Mouse (Mus musculus): ENCODE results near the gene Rrp1b. TPM values are rescaled to one million over a fixed set of nuclear protein-coding genes. Genes with fewer than 3 reads are reported as not detected.

Rrp1b gene
- polyA plus RNA-seq, 1 experiment from 2014 or later, result 50.8 TPM

DNA sequence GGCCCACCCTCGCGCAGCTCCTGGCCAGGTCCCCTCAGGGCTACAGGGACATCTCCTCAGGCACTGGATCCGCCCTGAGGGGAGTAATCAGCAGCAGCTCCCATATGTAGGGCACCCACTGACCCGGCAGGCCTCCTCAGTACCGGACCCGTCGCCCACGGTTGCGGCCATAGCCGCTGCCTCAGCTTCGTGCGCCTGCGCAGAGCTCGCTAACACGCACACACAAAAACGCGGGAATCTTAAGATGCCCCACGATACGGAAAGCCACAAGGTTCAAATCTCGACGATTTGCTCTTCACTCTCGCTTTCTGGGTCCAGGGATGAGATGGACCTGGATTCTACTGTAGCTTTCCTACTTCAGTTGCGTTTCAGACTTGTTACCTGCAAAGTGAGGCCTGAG, 1.6 kb upstream of the Rrp1b start:
- Histone ChIP-seq H3K27ac (no peak overlapping the region), H3K9me3 (no peaks in the 10 kb centered on the region), H3K4me2 (no peak overlapping the region), H3K9ac (no peak overlapping the region), H3K4me3 (replicated peaks) (no peak overlapping the region), H3K27me3 (replicated peaks) (no peaks in the 10 kb centered on the region), H3K36me3 (no peaks in the 10 kb centered on the region), H3K4me1 (peaks cover 19% of the 10 kb centered on the region)
- no peak for ATAC-seq (ENCODE audit: insufficient read depth, low FRiP score, low read depth)
- WGBS, result 85% methylated on average over 23 of the region's 23 CpGs

GRCm38 (mm10) chr17:32036509-32037438, 874 bp downstream of the Rrp1b start:
- H3K4me1 ChIP-seq, result peaks cover 19% of the 10 kb centered on the region
- ATAC-seq (ENCODE audit: insufficient read depth, low FRiP score, low read depth), result peak; percentile 60
- under 1% methylated on average over 46 of the region's 46 CpGs for WGBS
- H3K36me3 ChIP-seq, result no peaks in the 10 kb centered on the region
- H3K27me3 ChIP-seq (replicated peaks), result no peaks in the 10 kb centered on the region
- H3K4me2 ChIP-seq, result peak overlapping the region; percentile 88
- no peaks in the 10 kb centered on the region for H3K9me3 ChIP-seq
- peak overlapping the region; percentile 75 for H3K27ac ChIP-seq
- peak overlapping the region; percentile 74 for H3K4me3 ChIP-seq (replicated peaks)
- H3K9ac ChIP-seq, result peak overlapping the region; percentile 73

DNA sequence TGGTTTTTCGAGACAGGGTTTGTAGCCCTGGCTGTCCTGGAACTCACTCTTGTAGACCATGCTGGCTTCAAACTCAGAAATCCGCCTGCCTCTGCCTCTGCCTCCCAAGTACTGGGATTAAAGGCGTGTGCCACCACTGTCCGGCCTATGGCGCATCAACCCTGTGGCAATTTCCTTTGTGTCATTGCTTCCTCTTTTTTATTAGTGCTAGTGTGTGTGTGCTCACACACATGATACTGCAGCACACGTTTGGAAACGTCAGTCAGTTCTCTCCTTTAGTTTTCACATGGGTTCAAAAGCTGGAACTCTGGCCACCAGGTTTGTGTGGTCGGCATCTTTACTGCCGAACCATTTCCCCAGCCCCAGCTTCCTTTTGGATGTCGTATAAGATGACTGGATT, 4.4 kb downstream of the Rrp1b start:
- no peak for ATAC-seq (ENCODE audit: insufficient read depth, low FRiP score, low read depth)
- WGBS, result 80% methylated on average over 10 of the region's 10 CpGs
- Histone ChIP-seq H3K27me3 (replicated peaks) (no peaks in the 10 kb centered on the region), H3K36me3 (no peaks in the 10 kb centered on the region), H3K27ac (no peak overlapping the region), H3K9ac (no peak overlapping the region), H3K4me2 (no peak overlapping the region), H3K9me3 (no peaks in the 10 kb centered on the region), H3K4me3 (replicated peaks) (no peak overlapping the region), H3K4me1 (peaks cover 18% of the 10 kb centered on the region)

DNA sequence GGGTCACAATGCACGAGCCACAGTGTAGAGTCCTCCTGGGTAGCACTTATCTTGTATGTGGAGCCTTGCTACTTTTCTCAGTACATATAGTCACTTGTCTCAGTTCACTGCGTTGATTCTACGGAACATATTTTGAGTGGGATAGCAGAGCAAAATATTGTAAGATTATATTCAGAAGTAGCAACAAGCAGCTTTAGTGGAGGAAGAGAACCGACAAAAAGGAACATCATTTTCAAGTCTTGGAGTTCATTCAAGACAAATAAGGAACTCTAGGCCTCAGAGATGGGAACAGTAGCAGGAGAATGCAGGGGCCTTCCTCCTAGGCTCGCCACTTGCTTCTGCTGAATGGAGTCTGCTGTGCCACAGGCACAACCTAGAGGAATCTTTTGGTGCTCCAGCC, 10.6 kb downstream of the Rrp1b start:
- Histone ChIP-seq H3K27me3 (replicated peaks) (no peaks in the 10 kb centered on the region), H3K9ac (no peak overlapping the region)

GRCm38 (mm10) chr17:32048351-32048750, 12.5 kb downstream of the Rrp1b start:
- 67% methylated on average over 5 of the region's 5 CpGs for WGBS
- H3K36me3 ChIP-seq, result peaks cover 39% of the 10 kb centered on the region

More for the DNA sequence above, 10.6 kb downstream of the Rrp1b start:
- no peak for ATAC-seq (ENCODE audit: insufficient read depth, low FRiP score, low read depth)
- Histone ChIP-seq H3K4me2 (no peak overlapping the region), H3K36me3 (peaks cover 31% of the 10 kb centered on the region), H3K9me3 (no peaks in the 10 kb centered on the region), H3K4me1 (no peaks in the 10 kb centered on the region), H3K27ac (no peak overlapping the region), H3K4me3 (replicated peaks) (no peak overlapping the region)
- 90% methylated on average over 5 of the region's 5 CpGs for WGBS

GRCm38 (mm10) chr17:32049914-32050313, 14.0 kb downstream of the Rrp1b start:
- no peak overlapping the region for H3K27ac ChIP-seq
- H3K27me3 ChIP-seq (replicated peaks), result no peaks in the 10 kb centered on the region
- peaks cover 39% of the 10 kb centered on the region for H3K36me3 ChIP-seq
- no peaks in the 10 kb centered on the region for H3K9me3 ChIP-seq
- 70% methylated on average over 4 of the region's 4 CpGs for WGBS
- ATAC-seq (ENCODE audit: insufficient read depth, low FRiP score, low read depth), result no peak
- no peak overlapping the region for H3K4me2 ChIP-seq
- H3K4me1 ChIP-seq, result no peaks in the 10 kb centered on the region
- no peak overlapping the region for H3K4me3 ChIP-seq (replicated peaks)
- H3K9ac ChIP-seq, result no peak overlapping the region

More at GRCm38 (mm10) chr17:32048351-32048750, 12.5 kb downstream of the Rrp1b start:
- no peak overlapping the region for H3K9ac ChIP-seq
- H3K27ac ChIP-seq, result no peak overlapping the region
- no peaks in the 10 kb centered on the region for H3K27me3 ChIP-seq (replicated peaks)
- no peaks in the 10 kb centered on the region for H3K4me1 ChIP-seq
- no peak for ATAC-seq (ENCODE audit: insufficient read depth, low FRiP score, low read depth)
- no peak overlapping the region for H3K4me2 ChIP-seq
- no peak overlapping the region for H3K4me3 ChIP-seq (replicated peaks)
- H3K9me3 ChIP-seq, result no peaks in the 10 kb centered on the region

DNA sequence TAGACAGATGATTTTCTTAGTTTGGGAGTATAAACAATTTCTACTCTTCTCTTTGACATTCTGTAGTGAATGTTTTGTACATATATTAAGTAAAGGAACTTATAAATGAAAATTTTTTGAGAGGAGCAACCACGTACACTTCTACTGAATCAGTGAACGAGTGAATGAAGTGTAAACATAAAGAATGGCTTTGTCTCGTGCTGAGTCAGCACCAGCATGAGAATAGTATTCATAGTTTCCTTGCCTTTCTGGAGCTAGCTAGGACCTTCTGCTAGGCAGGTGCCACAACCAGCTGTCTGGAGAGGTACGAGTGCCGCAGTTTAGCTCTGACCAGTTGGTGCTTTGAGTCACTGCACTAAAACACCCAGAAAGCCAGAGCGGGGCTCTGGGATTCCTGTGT, 14.7 kb downstream of the Rrp1b start:
- Histone ChIP-seq H3K4me2 (no peak overlapping the region), H3K9ac (no peak overlapping the region), H3K27me3 (replicated peaks) (no peaks in the 10 kb centered on the region), H3K4me3 (replicated peaks) (no peak overlapping the region), H3K4me1 (no peaks in the 10 kb centered on the region), H3K9me3 (no peaks in the 10 kb centered on the region), H3K36me3 (peaks cover 46% of the 10 kb centered on the region), H3K27ac (no peak overlapping the region)
- ATAC-seq (ENCODE audit: insufficient read depth, low FRiP score, low read depth), result no peak
- 88% methylated on average over 6 of the region's 6 CpGs for WGBS

DNA sequence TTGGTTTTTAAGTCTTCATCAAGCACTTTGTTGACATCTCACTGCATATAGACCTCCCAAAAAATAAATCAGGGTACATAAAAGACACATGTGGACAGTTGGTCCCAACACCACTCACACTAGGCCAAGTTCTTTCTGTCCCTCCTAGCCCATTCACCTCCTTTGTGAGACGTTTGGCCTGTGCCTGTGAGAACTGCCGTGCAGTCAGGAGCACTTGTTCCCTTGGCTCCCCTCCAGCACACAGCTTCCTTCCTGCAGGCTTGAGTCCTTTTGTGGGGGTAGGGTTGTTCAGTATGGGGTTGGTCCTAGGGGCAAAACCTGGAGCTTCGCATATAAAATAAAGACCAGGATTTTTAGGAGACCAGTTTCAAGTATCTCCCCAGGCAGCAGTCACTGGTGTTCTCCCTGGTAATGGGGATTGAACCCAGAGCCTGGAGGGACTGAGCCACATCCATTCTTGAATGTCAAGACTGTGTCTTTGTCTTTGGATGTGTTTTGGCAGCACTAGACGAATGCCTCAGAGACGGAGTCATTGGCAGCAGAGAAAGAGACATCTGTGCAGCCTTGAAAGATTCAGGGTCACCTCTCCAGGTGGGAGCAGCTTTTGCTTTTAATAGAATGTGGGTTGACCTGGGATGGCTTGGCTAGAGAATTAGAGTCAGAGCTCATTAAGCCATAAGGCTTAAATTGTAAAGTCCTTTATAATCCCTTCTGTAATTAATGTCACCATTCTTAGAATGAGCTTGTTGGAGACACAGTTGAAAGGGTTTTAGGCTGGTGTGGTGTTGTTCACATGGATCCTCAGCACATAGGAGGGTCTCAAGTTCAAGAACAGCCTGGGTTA, 16.6 kb downstream of the Rrp1b start:
- 68% methylated on average over 5 of the region's 5 CpGs for WGBS
- Histone ChIP-seq H3K9ac (no peak overlapping the region), H3K36me3 (peaks cover 56% of the 10 kb centered on the region), H3K4me1 (no peaks in the 10 kb centered on the region), H3K27ac (no peak overlapping the region), H3K9me3 (no peaks in the 10 kb centered on the region), H3K4me3 (replicated peaks) (no peak overlapping the region), H3K27me3 (replicated peaks) (no peaks in the 10 kb centered on the region), H3K4me2 (no peak overlapping the region)
- ATAC-seq (ENCODE audit: insufficient read depth, low FRiP score, low read depth), result no peak

- no peak overlapping the region for H3K9ac ChIP-seq
- WGBS, result 85% methylated on average over 5 of the region's 5 CpGs
- H3K4me3 ChIP-seq (replicated peaks), result no peak overlapping the region
- H3K4me1 ChIP-seq, result no peaks in the 10 kb centered on the region
- no peak overlapping the region for H3K27ac ChIP-seq
- no peak for ATAC-seq (ENCODE audit: insufficient read depth, low FRiP score, low read depth)
- H3K9me3 ChIP-seq, result no peaks in the 10 kb centered on the region
- H3K4me2 ChIP-seq, result no peak overlapping the region
- H3K27me3 ChIP-seq (replicated peaks), result no peaks in the 10 kb centered on the region
- peaks cover 58% of the 10 kb centered on the region for H3K36me3 ChIP-seq
Measured at GRCm38 (mm10) chr17:32053677-32054076, 17.8 kb downstream of the Rrp1b start.

DNA sequence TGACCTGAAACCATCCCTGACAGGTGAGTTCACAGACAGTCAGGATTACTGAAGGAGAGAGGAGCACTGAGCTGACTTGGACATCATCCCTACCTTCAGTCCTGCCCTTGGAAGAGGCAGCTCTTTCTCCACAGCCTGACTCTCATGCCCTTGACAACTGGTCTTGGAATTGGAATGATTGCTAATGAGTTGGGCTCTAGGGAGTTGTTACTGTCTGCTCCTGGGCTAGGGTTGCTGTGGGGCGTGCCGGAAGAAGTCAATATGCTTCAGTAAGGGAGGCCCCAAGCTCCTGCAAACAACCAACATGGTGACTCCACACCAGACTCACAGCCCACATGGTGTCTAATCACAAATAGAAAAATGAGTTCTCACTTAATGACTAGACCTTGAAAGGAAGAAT, 21.9 kb downstream of the Rrp1b start:
- Histone ChIP-seq H3K27ac (no peak overlapping the region), H3K4me3 (replicated peaks) (no peak overlapping the region), H3K4me1 (no peaks in the 10 kb centered on the region), H3K27me3 (replicated peaks) (no peaks in the 10 kb centered on the region), H3K9me3 (no peaks in the 10 kb centered on the region), H3K36me3 (peaks cover 59% of the 10 kb centered on the region), H3K9ac (no peak overlapping the region), H3K4me2 (no peak overlapping the region)
- 89% methylated on average over 2 of the region's 2 CpGs for WGBS
- no peak for ATAC-seq (ENCODE audit: insufficient read depth, low FRiP score, low read depth)

GRCm38 (mm10) chr17:32059084-32059483, 23.2 kb downstream of the Rrp1b start:
- Histone ChIP-seq H3K9me3 (no peaks in the 10 kb centered on the region), H3K4me1 (no peaks in the 10 kb centered on the region), H3K27ac (no peak overlapping the region), H3K9ac (no peak overlapping the region), H3K36me3 (peaks cover 56% of the 10 kb centered on the region), H3K4me3 (replicated peaks) (no peak overlapping the region), H3K4me2 (no peak overlapping the region), H3K27me3 (replicated peaks) (no peaks in the 10 kb centered on the region)
- ATAC-seq (ENCODE audit: insufficient read depth, low FRiP score, low read depth), result no peak
- WGBS, result 88% methylated on average over 2 of the region's 2 CpGs

DNA sequence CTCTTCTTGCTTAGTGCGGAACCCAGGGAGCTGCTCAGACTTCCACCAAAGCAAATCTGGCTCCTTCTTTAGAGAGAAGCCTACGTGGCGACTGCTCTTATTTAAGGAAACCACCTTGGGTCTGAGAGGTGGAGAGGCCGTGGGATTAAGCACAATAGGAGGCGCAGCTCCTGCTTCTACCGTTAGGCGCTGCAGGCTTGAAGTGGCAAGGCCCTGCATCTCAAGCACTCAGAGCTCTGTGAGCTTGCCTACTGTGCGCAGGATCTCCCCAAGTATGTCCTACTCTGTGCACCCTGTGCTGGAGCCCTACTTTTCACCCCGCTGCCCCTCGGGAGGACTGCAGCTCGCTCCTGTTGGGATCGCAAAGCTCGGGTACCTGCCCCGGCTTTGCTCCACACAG, 25.3 kb downstream of the Rrp1b start:
- no peaks in the 10 kb centered on the region for H3K4me1 ChIP-seq
- WGBS, result 98% methylated on average over 14 of the region's 14 CpGs
- peaks cover 43% of the 10 kb centered on the region for H3K36me3 ChIP-seq

More for the DNA sequence above, 25.3 kb downstream of the Rrp1b start:
- H3K9ac ChIP-seq, result no peak overlapping the region
- no peak for ATAC-seq (ENCODE audit: insufficient read depth, low FRiP score, low read depth)
- no peak overlapping the region for H3K27ac ChIP-seq
- H3K27me3 ChIP-seq (replicated peaks), result no peaks in the 10 kb centered on the region
- H3K4me3 ChIP-seq (replicated peaks), result no peak overlapping the region
- no peak overlapping the region for H3K4me2 ChIP-seq
- no peaks in the 10 kb centered on the region for H3K9me3 ChIP-seq
